Mouse (Mus musculus) spleen, adult 12 weeks (tissue): ENCODE data around the gene Prox1.

Experiments used
- DNase-seq: peaks from one replicate; pipeline ENCODE4 v3.0.0; 2022; ENCODE audit warnings: low spot score

Prox1 gene

DNA sequence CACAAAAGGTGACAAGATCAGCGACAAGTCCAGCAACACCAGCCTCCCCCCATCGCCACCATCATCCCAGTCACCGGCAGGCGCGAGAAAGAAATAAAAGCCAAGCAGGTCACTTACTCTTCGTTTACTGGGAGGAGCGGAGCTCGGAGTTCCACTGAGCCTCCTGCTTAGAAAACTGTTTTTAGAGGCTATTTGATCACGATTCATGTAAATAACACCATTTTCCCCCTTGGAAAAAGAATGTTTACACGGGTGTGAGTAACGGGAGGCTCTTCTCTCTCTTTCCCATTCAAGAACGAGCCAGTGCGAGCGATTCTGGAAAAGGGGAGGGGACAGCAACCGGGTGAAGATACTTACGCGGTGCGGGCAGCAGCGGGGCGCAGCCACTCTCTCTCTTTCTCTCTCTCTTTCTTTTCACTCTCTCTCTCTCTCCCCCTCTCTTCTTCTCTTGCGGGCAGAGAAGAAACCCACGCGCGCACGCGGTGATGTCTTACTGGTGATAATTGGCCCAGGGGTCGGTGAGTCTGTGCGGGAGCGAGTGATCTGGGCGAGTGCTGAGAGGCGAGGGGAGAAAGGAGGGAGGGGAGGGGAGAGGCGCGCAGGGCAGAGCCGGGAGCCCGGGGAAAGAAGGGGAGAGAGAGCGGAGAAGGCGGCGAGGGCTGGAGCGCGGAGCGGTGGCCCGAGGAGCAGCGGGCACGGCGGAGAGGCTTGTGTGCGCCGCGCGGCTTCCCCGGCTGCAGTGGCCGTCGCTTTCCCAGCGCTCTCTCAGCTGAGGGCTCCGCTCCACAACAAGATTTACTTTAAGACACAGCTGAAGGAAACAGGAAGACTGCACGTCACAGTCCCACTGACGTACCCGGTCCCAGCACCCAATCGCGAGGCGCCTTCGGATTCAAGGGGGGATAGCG is at the start of gene Prox1:
Prox1 (minus strand) TSS at position 804 of the 908 bp plus-strand sequence.
- no peak for DNase-seq

DNA sequence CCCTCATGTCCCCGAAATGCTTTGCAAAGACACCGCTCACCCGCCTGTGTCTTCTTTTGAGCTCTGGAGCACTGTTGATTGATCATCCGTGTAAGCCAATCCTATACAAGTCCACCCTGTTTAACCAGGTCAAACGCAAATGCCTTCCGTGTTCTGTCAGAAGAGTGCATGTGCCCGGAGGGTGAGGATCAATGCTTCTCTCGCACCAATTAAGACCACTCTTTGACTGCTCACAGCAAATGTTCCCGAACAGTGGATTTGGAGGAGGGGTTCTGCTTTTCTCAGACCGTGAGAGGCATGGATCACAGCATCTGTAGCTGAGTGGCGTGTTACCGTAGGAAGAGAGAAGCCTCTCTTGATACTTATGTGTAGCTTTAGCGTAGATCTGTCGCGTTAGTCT is 46.1 kb upstream of the Prox1 start:
- no peak for DNase-seq

DNA sequence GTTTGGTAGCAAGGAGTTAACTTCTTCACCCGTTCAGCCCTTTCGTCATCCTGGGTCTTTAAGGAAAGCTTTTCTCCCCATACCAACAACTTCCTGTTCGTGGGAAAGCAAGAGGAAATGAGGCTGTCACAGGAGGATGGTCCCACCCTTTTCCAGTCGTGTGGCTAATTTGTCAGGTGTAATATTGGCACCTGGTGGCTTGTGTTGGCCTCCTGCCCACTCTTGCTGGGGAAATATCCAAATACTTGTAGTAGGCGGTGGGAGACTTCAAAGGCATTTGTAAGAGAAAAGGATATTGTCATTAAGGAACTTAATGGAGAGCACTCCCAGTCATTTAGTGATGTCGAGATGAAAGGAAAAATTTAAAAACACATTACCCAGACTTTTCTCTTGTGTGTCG is 44.1 kb upstream of the Prox1 start:
- DNase-seq = no peak

DNA sequence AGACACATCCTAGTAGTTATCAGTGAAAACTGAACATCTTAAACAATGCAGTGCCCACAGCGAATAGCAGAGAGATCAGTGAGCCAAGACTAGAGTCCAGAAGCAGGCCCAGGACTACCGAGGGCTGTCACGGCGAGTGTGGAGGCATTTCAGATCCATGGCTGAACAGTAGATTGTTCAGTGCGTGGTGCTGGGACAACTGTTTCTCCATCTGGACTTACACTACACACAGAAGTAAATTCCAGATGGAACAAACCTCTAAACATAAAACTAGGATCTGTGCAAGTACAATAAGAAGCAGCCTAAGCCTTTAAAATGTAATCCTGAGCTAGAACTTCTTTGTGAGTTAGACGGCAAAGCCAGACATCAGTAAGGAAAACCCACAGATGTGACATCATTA is 42.7 kb upstream of the Prox1 start:
- no peak for DNase-seq

DNA sequence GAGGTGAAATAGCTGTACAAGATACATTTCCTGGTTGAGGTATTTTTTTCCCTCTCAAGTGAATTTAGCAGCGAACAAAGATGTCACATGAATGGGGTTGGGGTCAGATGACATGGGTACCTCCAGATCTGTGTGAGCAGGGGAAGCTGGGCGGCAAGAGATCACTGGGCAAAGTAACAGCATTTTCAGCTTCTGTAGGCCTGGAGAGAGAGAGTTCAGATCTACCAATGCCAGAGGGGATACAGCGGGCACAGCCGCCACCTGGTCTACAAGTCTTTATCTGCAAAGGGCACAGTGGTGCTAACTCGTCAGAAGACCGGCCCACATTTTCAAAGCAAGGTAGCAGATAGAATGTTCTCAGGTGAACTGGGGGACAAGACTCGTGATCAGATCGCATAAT is 36.7 kb upstream of the Prox1 start:
- DNase-seq = no peak

DNA sequence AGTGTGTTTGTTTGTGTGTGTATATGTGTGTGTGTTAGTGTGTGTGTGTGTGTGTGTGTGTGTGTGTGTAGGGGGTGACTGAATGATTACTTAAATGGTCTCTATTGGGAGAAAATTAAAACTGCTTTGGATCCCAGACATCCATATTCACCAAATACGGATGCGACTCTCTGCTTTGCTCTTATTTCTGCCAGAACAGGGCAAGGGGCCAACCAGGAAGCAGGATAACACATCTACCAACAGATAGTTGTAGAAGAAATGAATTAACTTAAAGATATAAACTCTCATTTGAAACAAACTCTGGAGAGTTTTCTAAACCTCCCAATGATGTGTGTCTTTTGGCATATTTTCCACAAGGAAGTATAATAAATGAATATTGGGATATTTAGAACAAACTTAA is 35.2 kb upstream of the Prox1 start:
- no peak for DNase-seq

DNA sequence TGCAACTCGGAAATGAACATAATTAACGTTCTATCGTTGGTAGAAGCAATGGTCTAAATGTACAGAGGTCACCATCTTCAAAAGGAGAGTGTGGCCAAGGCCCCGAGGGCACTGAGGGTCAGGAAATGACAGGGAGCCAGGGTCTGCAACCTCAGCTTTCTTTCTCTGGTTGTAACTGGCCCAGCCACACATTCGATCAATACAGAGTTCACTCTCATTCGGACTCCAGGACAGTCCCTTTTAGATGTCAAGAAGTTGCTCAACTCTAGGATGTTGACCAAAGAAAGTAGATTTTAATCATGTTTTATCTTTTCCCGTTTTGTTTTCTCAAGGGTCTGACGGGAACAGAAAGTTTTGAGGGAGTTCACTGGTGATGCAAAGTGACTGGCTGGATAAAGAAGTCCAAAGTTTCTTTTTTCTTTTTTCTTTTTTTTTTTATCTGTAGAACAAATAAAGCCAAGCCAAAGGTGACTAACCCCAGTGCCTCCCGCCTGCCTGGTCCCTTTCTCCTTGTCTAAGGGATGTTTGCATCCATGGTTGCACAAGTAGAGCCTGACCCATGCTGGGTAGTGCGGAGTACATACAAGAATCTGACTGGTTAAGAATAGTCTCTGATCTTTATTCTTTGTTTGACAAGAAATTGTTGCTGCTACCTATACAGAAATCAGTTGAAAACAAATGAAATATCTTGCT is 34.0 kb upstream of the Prox1 start:
- no peak for DNase-seq

DNA sequence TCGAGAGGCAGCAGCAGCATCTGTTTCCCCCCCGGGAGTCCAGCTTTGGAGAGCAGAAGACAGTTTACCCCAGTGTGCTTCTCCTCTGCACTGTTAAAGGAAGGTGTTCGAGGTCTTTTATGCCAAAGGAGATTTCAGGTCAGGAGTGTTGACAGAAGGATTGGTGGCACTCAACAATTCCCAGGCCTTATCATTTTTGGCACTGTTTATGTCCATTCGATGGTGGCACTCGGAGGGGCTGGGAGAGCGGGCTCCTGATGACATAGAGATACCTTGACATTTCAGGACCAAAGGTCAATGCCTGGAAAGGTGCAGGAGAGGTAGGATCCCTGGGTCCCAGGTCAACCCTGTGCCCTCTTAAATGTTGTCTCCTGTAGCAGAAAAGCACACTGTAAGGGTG is 31.2 kb upstream of the Prox1 start:
- DNase-seq = no peak

DNA sequence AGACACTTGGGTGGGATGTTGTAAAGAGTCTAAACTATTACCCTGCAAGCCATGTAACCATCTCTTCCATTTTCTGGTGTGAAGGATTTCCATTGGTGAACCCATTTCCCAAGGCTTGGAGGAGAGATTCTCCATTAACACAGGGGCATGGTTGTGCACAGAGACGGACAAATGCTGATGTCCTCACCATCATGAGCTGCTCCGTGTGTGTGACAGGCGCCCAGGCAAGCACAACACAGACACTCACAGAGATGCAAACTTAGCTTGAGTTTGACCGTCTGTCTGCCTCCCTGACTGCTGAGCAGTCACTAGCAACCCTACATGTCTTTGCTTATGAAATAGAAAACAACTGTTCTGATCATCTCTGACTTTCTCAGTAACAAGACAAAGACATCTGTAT is 30.5 kb upstream of the Prox1 start:
- DNase-seq = no peak

DNA sequence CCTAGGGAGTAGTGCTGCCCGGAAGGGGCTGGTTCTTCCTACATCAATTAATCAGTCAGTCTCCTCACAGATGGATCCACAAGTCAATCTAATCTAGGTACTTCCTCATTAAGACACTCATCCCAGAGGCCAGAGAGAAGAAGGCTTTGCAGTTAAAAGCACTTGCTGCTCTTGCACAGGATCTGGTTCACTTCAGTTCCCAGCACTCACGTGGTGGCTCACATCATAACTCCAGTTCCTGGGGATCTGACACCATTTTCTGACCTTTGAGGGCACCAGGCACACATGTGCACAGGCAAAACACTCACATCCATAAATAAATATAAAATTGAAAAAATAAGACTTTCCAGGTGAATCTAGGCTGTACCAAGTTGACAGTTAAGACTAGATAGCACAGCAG is 27.7 kb upstream of the Prox1 start:
- no peak for DNase-seq

DNA sequence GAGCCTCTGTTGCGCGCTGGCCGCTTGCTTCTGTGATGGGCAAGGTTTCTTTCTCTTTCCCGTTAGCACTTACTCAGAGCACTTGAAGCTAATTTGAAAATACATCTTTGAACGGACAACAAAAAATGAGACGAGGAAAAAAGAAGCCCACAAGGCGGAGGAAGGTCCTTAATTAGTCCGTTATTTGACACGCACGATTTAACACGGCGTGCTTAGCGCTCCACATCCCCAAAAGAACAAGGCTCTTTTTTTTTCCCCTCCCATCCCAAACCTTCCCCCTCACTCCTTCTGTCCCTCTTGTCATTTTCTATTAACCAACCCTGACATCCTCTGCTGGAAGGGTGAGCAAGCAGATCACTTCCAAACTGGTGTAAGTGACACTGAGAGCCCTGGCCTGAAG is 21.5 kb upstream of the Prox1 start:
- DNase-seq = no peak

DNA sequence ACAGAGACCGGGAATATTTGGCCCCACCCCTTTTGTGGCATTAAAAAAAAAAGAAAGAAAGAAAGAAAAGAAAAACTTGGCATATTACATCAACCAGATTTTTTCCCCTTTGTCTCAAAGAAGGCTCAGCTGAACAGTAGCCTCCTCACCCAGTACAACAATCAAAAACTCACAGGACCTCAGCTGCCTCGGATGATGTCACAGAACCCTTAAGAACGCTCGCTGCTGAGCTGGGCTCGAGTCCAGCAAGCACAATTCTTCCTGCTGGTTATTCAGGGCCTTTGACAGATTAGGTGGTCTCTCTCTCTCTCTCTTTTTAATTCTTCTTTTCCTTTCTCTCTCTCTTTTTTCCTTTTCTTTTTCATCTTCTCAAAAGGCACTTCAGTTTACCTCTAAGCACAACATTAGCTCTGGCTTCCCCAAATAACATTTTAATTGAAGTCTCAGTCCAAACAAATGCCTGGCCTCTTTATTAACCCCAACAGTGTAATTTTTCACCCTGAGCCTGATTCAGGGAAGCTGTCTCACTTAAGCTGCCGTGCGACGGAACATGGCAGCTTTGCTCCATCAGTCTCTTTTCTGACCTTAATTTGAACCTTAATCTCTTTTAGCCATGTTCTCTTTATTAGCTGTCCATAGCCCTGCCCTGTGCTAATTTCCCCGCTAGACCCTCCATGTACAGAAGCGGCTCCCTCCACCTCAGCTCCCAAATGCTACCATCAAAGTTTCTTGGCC is 19.9 kb upstream of the Prox1 start:
- DNase-seq = no peak

DNA sequence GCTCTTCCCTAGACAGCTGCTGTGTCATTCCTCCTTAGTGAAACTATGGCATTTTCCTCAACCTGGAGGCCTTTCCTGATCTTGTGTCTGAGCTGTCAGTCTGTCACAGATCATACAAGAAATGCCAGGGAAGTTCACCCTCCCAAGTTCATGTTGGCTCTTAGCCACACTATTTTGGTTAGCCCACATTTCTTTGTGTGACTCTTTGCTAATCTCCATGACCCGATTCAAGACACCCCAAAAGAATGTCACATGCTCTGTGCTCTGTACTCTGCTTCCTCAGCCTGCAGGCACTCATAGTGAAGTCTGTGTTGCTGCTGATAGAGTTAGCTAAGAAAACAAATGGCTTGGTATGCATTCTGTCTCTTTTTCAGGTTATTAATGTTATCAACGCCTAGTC is 18.6 kb upstream of the Prox1 start:
- DNase-seq = no peak

DNA sequence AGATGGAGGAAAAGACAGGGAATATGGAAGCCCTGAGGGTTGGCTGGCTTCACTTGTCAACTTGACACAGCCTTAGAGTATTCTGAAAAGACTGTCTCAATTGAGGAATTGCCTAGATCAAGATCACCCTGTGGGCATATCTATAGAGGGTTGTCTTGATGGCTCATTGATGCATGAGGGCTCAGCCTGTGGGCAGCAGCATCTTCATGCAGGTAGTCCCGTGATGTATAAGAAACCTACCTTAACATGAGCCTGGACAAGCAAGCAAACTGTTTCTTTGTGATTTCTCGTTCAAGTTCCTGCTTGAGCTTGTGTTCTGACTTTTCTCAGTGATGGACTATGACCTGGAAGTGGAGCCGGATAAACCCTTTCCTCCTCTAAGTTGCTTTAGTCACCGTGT is 15.8 kb upstream of the Prox1 start:
- no peak for DNase-seq

DNA sequence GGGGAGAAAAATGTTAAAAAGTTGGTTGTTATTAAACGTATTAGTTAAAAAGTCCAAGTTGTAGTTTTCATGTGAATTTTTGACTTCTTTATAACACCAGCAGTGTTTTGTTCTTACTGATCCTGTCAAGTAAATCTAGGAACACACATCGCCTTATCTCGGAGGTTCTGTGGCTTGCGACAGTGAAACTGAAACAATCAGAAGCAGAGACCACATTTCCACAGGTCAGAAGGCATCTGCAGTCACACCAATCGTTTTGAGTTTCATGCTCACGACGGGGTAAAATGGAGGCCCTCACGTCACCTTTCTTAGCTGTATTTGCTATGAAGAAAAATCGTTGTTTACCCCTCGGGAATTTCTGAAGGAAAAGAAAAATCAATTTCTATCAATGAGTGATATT is 14.8 kb upstream of the Prox1 start:
- DNase-seq = no peak

DNA sequence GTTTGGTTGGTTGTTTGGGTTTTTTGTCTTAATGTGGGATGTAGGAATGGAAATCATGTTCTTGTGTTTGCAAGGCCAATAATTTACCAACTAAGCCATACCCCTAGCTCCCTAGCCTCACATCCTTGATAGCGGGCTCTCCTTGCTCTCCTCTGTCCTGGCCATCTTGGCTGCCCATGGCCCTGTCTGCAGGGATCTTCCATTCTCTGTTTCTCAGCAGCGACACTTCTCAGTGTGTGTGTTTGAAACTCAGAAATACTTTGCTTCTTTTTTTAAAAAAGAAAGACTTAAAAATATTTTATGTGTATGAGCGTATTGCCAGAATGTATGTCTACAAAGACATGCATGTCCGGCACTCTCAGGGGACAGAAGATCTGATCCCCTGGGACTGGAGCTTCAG is 13.1 kb upstream of the Prox1 start:
- DNase-seq = no peak

DNA sequence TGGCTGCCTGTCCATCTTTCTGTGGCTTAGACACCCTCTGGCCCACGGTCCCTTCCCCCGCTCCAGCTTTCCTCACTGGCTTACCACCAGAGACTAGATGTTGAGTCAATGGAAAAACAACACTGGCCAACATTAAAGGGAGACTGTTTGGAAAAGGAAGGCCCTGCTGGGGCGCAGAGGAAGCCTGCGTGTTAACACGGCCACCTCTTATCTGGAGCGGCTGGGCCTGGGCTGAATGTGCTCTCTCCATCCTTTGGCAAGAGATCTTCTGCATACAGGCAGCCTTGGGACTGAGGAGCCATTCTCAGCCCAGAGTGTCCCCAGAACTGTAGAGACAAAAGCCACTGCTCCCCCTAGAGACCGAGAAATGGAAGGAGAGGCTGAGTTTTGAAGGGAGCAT is 11.3 kb upstream of the Prox1 start:
- DNase-seq = no peak

DNA sequence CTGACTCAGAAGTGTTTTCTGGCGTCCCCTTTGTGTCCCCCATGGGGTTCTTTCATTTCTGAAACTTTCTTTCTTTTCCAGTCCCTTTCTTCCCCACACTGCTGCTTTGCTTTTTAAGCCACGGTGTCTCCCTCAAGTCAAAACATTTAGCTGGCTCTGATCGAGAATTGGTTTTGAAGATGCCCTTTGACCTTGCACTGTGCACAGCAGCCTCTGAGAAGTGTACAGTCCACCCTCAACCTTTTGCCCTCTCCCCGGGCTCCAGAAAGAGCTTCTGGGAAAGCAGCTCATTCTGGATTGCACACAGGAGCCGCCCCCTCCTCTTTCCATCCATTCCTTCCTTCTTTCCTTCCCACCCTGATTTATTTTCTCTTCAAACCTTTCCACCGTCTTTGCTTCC is 10.3 kb upstream of the Prox1 start:
- no peak for DNase-seq

DNA sequence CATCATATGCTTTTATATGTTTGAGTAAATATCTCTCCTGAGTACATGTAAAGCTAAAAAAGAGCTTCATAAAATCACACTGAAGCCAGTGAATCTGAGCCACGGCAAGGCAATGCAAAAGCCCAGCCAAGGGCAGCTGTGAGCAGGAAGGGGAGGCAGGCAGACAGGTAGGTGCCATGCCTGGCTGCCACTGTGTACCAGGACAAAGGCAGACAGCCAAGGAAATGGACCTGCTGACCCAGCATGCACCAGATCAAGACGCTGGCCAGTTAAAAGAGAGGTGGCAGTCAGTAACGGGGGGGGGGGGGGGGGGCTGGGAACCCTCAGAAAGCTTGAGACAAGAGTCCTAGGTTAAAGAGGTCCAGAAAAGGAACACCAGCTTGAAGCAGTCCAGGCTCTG is 6.4 kb upstream of the Prox1 start:
- DNase-seq = no peak

DNA sequence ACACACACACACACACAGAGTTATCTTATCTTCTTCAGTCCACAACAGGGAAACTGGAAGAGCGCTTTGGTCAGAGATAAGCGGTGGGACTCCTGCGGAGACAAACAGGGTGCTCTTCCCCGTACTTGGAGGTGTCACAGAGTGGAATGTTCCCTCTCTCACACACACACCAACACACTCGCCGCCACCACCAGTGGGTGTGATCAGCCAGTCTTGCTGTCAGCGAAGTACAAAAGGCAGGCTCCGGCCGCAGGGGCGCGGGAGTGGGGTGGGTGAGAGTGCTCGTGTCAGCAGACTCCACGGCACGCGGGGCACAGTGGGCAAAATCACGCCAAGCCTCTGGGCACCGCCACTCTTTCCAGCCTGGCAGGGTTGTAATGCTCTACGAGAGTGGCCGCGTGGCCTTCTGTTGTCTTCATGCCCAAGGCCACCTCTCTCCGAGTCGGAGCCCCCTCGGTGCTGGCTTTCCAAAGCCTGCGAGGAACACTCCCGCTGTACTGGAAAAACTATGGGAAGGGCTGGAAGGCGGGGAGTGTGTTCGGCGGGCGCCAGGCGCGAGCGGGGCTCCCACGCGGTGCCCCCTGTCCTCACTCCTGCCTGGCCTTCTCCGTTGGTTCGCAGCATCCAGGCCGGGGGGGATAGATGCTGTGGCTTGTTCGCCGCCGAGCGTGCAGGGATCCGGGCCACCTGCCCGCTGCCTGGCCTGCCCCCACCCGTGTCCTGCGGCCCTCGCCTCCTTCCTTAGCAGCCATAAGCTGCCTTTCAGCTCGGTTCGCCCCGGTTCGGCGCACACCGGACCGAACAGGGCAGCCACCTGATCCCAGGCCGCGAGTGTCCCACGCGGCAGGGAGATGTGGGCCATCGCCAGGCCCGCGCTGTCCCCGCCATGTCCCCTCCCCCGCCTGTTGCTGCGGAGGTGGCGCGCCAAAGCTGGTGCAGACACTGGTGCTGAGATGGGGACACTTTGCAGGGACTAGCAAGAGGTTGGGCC is 4.5 kb upstream of the Prox1 start:
- no peak for DNase-seq

DNA sequence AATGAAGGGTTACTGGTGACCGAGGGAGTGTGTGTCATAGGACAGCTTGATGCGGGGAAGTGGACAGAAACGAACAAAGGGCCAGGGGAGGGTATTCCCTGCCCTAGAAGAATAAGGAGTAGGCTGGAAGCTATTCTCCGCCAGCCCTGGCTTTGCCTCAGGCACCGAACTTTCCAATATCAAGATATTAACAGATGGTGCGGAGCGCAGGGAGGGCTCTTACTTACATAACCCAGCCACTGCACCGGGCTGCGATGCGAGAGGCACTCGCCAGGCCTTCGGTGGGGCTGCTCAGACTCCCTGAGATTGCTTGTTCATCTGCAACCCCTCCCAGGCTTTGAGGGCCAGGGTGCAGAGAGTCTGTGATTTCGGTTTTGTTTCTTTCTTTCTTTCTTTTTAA is 3.7 kb upstream of the Prox1 start:
- DNase-seq = no peak

DNA sequence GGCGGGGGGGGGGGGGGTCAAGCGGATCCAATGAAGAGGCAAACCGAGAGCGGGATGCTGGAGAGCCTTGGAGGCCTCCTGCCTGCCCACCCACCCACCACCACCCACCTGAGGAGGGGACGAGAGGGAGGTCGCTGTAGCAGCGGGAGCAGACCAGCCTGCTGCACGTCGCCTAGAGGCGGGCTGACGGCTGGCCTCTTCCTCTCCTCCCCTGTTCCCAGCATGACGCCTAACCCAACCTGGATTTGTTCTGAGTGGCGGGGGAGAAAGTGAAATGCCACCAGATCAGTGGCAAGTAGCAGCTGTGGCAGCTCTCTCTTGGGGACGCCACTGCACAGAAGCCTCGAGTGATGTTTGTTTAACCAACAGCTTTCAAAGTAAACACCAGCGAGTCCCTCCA is 3.1 kb upstream of the Prox1 start:
- no peak for DNase-seq
